Mouse (Mus musculus) ES-Bruce4 (cell line): ENCODE measurements around the gene Dst.

ENCODE experiments used
- CTCF ChIP-seq: IDR thresholded peaks from one replicate; pipeline ENCODE4 v1.8.1; 2011; ENCODE audit warnings: low read depth, low read length
- EP300 ChIP-seq: IDR thresholded peaks from 2 replicates; pipeline ENCODE4 v1.6.1; 2011; ENCODE audit warnings: low read depth, low read length; ENCODE audit not compliant: insufficient read depth
- POLR2A ChIP-seq: IDR thresholded peaks from one replicate; pipeline ENCODE4 v1.8.1; 2011; ENCODE audit warnings: low read length; ENCODE audit not compliant: insufficient read depth

GRCm38 (mm10) chr1:34174961-34175360, 266.9 kb downstream of the Dst start:
- TF ChIP-seq CTCF (no peak), POLR2A (no peak), EP300 (no peak)
